8 mouse cellular contexts compared by ENCODE assay signal in the genomic region with DNA sequence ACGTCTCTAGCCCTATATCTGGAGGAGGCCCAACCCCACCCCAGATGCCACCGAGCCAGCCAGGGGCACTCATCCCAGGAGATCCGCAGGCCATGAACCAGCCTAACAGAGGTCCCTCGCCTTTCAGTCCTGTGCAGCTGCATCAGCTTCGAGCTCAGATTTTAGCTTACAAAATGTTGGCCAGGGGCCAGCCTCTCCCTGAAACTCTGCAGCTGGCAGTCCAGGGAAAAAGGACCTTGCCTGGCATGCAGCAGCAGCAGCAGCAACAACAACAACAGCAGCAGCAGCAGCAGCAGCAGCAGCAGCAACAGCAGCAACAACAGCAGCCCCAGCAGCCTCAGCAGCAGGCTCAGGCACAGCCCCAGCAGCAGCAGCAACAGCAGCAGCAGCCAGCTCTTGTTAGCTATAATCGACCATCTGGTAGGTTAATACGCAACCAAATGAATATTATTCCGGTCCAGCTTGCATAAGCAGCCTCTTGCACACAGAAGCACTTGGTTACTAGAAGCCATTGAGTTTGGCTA. TPM values are rescaled to one million over a fixed set of nuclear protein-coding genes. Genes with fewer than 3 reads are reported as not detected.
DNase-seq lines count a peak whose midpoint lies in the region; ATAC-seq lines count a peak whose summit lies in the region.

No protein-coding gene starts in this region.

- no peaks in the 10 kb centered on the region for H3K9me3 ChIP-seq in embryonic facial prominence, embryonic 12.5 days
- no peaks in the 10 kb centered on the region for H3K9me3 ChIP-seq in embryonic facial prominence, embryonic 10.5 days
- no peaks in the 10 kb centered on the region for H3K9me3 ChIP-seq in midbrain, embryonic 14.5 days (ENCODE audit: control insufficient read depth, low read length)

- no peak overlapping the region for H3K4me2 ChIP-seq in embryonic facial prominence, embryonic 12.5 days (replicated peaks)
- no peak overlapping the region for H3K4me2 ChIP-seq in midbrain, embryonic 14.5 days (ENCODE audit: low read length)

- H3K36me3 ChIP-seq in embryonic facial prominence, embryonic 12.5 days, result peaks cover 16% of the 10 kb centered on the region
- H3K36me3 ChIP-seq in embryonic facial prominence, embryonic 10.5 days (replicated peaks), result no peaks in the 10 kb centered on the region
- peaks cover 3% of the 10 kb centered on the region for H3K36me3 ChIP-seq in midbrain, embryonic 14.5 days (ENCODE audit: control insufficient read depth, insufficient read depth, low read length)

- H3K9ac ChIP-seq in embryonic facial prominence, embryonic 12.5 days, result no peak overlapping the region
- no peak overlapping the region for H3K9ac ChIP-seq in midbrain, embryonic 14.5 days (replicated peaks; ENCODE audit: low read length)

- 61% methylated on average over 8 of the region's 8 CpGs for WGBS in embryonic facial prominence, embryonic 12.5 days
- 74% methylated on average over 8 of the region's 8 CpGs for WGBS in embryonic facial prominence, embryonic 10.5 days
- 38% methylated on average over 8 of the region's 8 CpGs for WGBS in midbrain, embryonic 14.5 days

- peak overlapping the region; percentile 17; the same call in 1 of the 2 replicates for H3K27ac ChIP-seq in embryonic facial prominence, embryonic 12.5 days
- no peak overlapping the region for H3K27ac ChIP-seq in embryonic facial prominence, embryonic 10.5 days (replicated peaks)
- H3K27ac ChIP-seq in midbrain, embryonic 14.5 days (replicated peaks; ENCODE audit: low read depth, low read length), result 0 out of 2 replicates have a peak overlapping the region, but pooled peaks have one; percentile 38

- DNase-seq in embryonic facial prominence, embryonic 10.5 days (ENCODE audit: low spot score), result no peak
- DNase-seq in urinary bladder, postnatal 14 days (ENCODE audit: low spot score), result peak; percentile 29
- no peak for DNase-seq in urinary bladder, postnatal 25 days (ENCODE audit: low spot score)
- DNase-seq in kidney, postnatal 10 days, result peak; percentile 71
- DNase-seq in midbrain, embryonic 14.5 days, result peak; percentile 61
- no peak for DNase-seq in thymus, adult 18-20 months
- no peak for DNase-seq in embryo, embryonic 9.5 days (ENCODE audit: extremely low spot score)

- H3K4me1 ChIP-seq in embryonic facial prominence, embryonic 12.5 days, result peaks cover 5% of the 10 kb centered on the region; the same call in 1 of the 2 replicates
- H3K4me1 ChIP-seq in embryonic facial prominence, embryonic 10.5 days, result peaks cover 4% of the 10 kb centered on the region; the same call in 1 of the 2 replicates
- peaks cover 3% of the 10 kb centered on the region; the same call in 1 of the 2 replicates for H3K4me1 ChIP-seq in midbrain, embryonic 14.5 days (ENCODE audit: control insufficient read depth, insufficient read depth, low read length)

- no peak overlapping the region for H3K4me3 ChIP-seq in embryonic facial prominence, embryonic 12.5 days
- H3K4me3 ChIP-seq in embryonic facial prominence, embryonic 10.5 days, result no peak overlapping the region
- no peak overlapping the region for H3K4me3 ChIP-seq in midbrain, embryonic 14.5 days (replicated peaks; ENCODE audit: low read depth, low read length)

- ATAC-seq in embryonic facial prominence, embryonic 12.5 days (ENCODE audit: insufficient number of reproducible peaks, insufficient read depth, low FRiP score, low TSS enrichment), result no peak
- ATAC-seq in midbrain, embryonic 14.5 days (ENCODE audit: low FRiP score, low TSS enrichment), result no peak

- no peaks in the 10 kb centered on the region for H3K27me3 ChIP-seq in embryonic facial prominence, embryonic 12.5 days
- H3K27me3 ChIP-seq in embryonic facial prominence, embryonic 10.5 days (replicated peaks; ENCODE audit: low read depth, poor library complexity, severe bottlenecking), result no peaks in the 10 kb centered on the region
- no peaks in the 10 kb centered on the region for H3K27me3 ChIP-seq in midbrain, embryonic 14.5 days (ENCODE audit: control insufficient read depth, insufficient read depth, low read length)

RNA-seq across cellular contexts. Expression of gene Smarca2, which starts 25.9 kb away (rescaled TPM):
- 75.4 and 80.7 TPM in 2 replicates for polyA plus RNA-seq in embryonic facial prominence, embryonic 12.5 days (2016; fragmentation: Nextera tagmentation; extraction: Ambion mirVana)
- 39.2 and 49.0 TPM in 2 replicates for polyA plus RNA-seq in embryonic facial prominence, embryonic 10.5 days (2016; fragmentation: Nextera tagmentation; extraction: Ambion mirVana)
- 140 and 144 TPM in 2 replicates for polyA plus RNA-seq in midbrain, embryonic 14.5 days (2014; fragmentation: Nextera tagmentation; extraction: Ambion mirVana)

Comparison
In these comparisons a context has a peak if more than half of its experiments do, and no peak if none do; other contexts are left out.
1. DNase-seq: peak in urinary bladder, postnatal 14 days (single experiment), kidney, postnatal 10 days (single experiment) and midbrain, embryonic 14.5 days (single experiment); none in embryonic facial prominence, embryonic 10.5 days (single experiment), urinary bladder, postnatal 25 days (single experiment), thymus, adult 18-20 months (0 of 2) and embryo, embryonic 9.5 days (single experiment).